Comparison of ENCODE assay signal across 14 mouse cellular contexts in the genomic region with DNA sequence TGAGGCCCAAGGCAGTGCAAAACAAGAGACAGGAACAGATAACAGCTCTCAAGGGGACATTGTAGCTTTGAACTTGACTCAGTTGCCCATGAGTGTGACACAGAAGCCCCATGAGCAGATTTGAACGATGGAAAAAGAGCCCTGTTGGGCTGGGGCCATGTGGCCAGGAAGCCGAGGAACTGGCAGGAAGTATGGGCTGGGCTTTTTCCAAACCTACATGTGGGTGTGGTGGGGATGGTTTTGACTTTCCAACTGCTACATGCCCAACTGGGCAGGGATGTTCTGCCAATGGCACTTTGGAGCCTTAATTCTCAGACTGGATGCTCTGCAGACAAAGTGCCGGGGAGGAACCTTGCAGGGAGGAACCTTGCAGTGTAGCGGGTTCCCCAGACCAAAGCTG.
"Had no signal": no experiment of that assay in that cellular context is flagged by ENCODE, and none has a peak within 500 bp of the region (broad histone marks: within the 10 kb centered on the region; RNA-seq: fewer than 3 reads in every experiment).

No protein-coding gene starts in this region.

- DNase-seq: gastrocnemius, adult 2 months; gastrocnemius, postnatal 10 days; gastrocnemius, postnatal 25 days; heart, adult 18-20 months; heart, postnatal 10 days; heart, postnatal 4 days; kidney, adult 18-20 months; kidney, adult 8-10 months; kidney, postnatal 10 days; kidney, postnatal 25 days; kidney, postnatal 4 days; liver; liver, embryonic 13.5 days; liver, postnatal 0 days had no signal
